Mouse (Mus musculus) T-helper 17 cell (primary cell): ENCODE results near the gene Snrnp70.

Experiments
- in situ Hi-C, 2 experiments: fragments of 300-600 bp; cut with MboI, MseI; formaldehyde crosslinking; loops; 1 replicate in 1 of 2; 2 replicates in 1 of 2; pipeline ENCODE4 v1.15.1; 2025; ENCODE audit warnings: high pct_unique_total_duplicates in 2 of 2

Snrnp70 gene

GRCm38 (mm10) chr7:45338161-45338911 lies 57.2 kb downstream of the Snrnp70 start:
- in situ Hi-C loops: no loop called here

DNA sequence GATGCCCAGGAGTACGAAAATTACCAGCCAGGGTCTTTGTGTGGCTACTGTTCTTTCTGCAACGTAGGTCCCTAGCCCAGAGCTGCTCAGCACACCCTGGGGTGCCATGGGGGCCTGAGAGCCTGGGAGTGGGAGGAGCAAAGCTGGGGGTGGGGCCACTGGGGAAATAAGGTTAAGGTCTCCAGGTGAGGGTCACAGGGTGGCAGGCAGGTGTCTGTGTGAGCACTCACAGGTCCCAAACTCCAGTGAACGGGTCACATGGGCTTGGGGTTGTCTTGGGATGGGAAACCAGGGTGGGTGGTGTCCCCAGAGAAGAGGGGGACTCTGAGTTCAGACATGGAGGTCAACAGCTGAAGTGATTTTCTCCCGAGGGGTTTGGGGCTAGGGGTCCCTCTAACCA lies 58.1 kb downstream of the Snrnp70 start:
- in situ Hi-C loops: no loop called here

DNA sequence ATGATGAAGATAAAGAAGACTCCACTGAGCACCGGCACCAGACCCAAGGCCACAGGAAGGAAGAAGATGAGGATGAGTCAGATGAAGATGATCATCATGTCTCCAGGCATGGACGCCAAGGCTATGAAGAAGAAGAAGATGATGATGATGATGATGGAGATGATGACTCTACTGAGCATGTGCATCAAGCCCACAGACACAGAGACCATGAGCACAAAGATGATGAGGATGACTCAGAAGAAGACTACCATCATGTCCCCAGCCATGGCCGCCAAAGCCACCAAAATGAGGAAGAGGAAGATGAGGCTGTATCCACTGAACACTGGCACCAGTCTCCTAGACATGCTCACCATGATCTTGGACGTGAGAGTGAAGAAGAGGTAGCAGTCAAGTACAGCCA lies 59.2 kb downstream of the Snrnp70 start:
- in situ Hi-C loops: no loop called here

- in situ Hi-C loops: no loop called here
Observed at GRCm38 (mm10) chr7:45335056-45335455, 60.5 kb downstream of the Snrnp70 start, which contains the start of gene Hrc. Hrc (plus strand) TSS chr7:45335290.

DNA sequence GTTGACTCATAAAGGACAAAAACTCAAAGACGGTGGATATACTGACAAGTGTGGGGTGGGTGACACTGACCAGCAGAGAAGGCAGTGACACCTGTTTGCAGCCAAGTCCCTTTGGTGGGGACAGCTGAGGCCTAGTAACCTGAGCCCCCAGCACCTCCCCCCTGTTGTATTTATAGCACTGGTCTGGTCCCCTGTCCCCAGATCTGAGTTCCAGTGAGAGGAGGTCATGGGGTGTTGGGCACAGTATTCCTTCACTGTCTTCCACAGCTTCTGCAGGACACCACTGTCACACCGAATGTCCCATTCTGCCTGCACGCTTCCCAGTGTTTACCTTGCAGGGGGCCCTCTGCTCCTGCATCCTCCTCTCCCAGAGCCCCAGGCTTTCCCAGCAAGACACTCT lies 60.9 kb downstream of the Snrnp70 start:
- in situ Hi-C loops: no loop called here

DNA sequence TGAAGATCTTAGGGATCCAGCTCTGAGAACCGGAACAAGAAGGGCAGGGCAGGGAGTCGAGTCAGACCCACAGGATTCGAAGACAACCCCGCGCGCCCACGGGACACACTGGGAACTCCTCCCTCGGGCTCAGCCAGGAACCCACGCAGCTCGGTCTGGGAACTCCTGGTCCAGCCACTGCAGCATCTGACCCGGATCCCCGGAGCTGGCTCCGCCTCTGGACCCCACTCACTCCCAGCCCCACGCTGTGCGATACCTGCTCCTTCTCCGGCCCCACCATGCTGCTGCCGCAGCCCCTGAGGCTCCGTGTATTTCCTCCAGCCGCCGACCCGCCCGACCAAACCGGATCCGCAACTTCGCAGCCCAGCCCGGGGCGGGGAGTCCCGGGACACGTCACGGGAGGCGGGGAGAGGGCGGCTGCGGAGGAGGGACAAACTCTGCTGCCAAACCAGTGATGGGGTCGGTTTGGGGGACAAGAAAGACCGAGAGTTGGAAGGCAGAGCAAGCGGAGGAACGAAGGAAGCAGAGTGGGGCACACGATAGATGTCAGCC lies 62.0 kb downstream of the Snrnp70 start, which contains the start of gene Trpm4:
TSS of gene Trpm4 (minus strand) at position 350 of the 552 bp plus-strand sequence.
- in situ Hi-C loops: no loop called here

- in situ Hi-C loops: no loop called here
Observed at GRCm38 (mm10) chr7:45332685-45333425, 62.7 kb downstream of the Snrnp70 start.

GRCm38 (mm10) chr7:45331502-45331901 lies 64.0 kb downstream of the Snrnp70 start:
- in situ Hi-C loops: no loop called here

- in situ Hi-C loops: no loop called here
Observed at GRCm38 (mm10) chr7:45328841-45329475, 66.6 kb downstream of the Snrnp70 start.
